Mouse (Mus musculus) E14TG2a.4 (cell line): ENCODE data around the gene Olfr1513.

Experiments
- H3K27me3 ChIP-seq: 2 replicates; pipeline ENCODE4 v1.6.1; 2014; ENCODE audit warnings: low read length, control low read depth; ENCODE audit not compliant: insufficient read depth
- H3K36me3 ChIP-seq: 2 replicates; pipeline ENCODE4 v1.6.1; 2014; ENCODE audit warnings: low read length, control low read depth; ENCODE audit not compliant: insufficient read depth
- H3K4me1 ChIP-seq: replicated peaks from 2 replicates; pipeline ENCODE4 v1.6.1; 2014; ENCODE audit warnings: low read depth, low read length, control low read depth
- H3K4me3 ChIP-seq: replicated peaks from 2 replicates; pipeline ENCODE4 v1.5.1; 2014; ENCODE audit warnings: mild to moderate bottlenecking, low read length
- H3K9me3 ChIP-seq: 2 replicates; pipeline ENCODE4 v1.6.1; 2014; ENCODE audit warnings: low read length, control low read depth
- CTCF ChIP-seq: conservative IDR thresholded peaks from 2 replicates; pipeline ENCODE4 v1.5.1; 2014; ENCODE audit warnings: low read length
- NANOG ChIP-seq: IDR thresholded peaks from 2 replicates; pipeline ENCODE4 v1.6.1; 2014; ENCODE audit warnings: borderline replicate concordance, low read length, mixed read lengths
- POU5F1 ChIP-seq: IDR thresholded peaks from 2 replicates; pipeline ENCODE4 v1.6.1; 2014; ENCODE audit warnings: low read length, borderline replicate concordance

Gene Olfr1513

GRCm38 (mm10) chr14:52327910-52328812, 28.0 kb downstream of the Olfr1513 start, which contains the start of gene Sall2:
Gene Sall2 (minus strand): TSS chr14:52328762.
- Histone ChIP-seq H3K4me1 (peaks cover 73% of the 10 kb centered on the region), H3K9me3 (no peaks in the 10 kb centered on the region), H3K4me3 (peak within 1 kb of the TSS; percentile 68), H3K36me3 (no peaks in the 10 kb centered on the region), H3K27me3 (peaks cover 39% of the 10 kb centered on the region)
- TF ChIP-seq POU5F1 (no peak), CTCF (no peak), NANOG (no peak)

GRCm38 (mm10) chr14:52327375-52327901, 28.8 kb downstream of the Olfr1513 start:
- Histone ChIP-seq H3K36me3 (no peaks in the 10 kb centered on the region), H3K9me3 (no peaks in the 10 kb centered on the region), H3K4me3 (peak overlapping the region; percentile 52), H3K4me1 (peaks cover 70% of the 10 kb centered on the region), H3K27me3 (peaks cover 39% of the 10 kb centered on the region)
- TF ChIP-seq NANOG (no peak), POU5F1 (no peak), CTCF (no peak)

DNA sequence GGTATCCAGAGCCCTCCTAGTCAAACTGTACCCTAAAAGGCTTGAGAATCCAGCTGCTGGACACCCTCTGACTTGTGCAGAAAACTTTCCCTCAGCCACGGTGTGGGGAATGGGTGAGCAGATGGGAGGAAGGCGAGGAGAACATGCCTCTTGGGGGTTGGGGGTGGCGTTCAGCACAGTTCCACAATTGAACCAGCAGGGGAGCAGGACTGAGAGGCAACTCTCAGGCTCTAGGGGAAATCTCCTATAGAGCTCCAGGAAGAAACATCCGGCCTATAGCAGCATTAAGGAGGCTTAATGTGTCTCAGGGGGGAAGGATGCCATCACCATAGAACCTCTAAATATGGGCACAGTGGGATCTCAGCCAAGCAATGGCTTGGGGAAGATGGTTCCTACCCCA, 30.3 kb downstream of the Olfr1513 start:
- H3K36me3 ChIP-seq = no peaks in the 10 kb centered on the region
- peaks cover 54% of the 10 kb centered on the region for H3K4me1 ChIP-seq
- no peaks in the 10 kb centered on the region for H3K9me3 ChIP-seq
- TF ChIP-seq POU5F1 (no peak), CTCF (peak; percentile 44)
- H3K4me3 ChIP-seq = 0 out of 2 replicates have a peak overlapping the region, but pooled peaks have one; percentile 26
- H3K27me3 ChIP-seq = peaks cover 39% of the 10 kb centered on the region

- TF ChIP-seq CTCF (no peak), POU5F1 (no peak)
- no peaks in the 10 kb centered on the region for H3K36me3 ChIP-seq
- no peak overlapping the region for H3K4me3 ChIP-seq
- H3K4me1 ChIP-seq = peaks cover 31% of the 10 kb centered on the region
- no peaks in the 10 kb centered on the region for H3K9me3 ChIP-seq
- peaks cover 26% of the 10 kb centered on the region for H3K27me3 ChIP-seq
These were observed 36.8 kb downstream of the Olfr1513 start for GRCm38 (mm10) chr14:52319361-52319760.

DNA sequence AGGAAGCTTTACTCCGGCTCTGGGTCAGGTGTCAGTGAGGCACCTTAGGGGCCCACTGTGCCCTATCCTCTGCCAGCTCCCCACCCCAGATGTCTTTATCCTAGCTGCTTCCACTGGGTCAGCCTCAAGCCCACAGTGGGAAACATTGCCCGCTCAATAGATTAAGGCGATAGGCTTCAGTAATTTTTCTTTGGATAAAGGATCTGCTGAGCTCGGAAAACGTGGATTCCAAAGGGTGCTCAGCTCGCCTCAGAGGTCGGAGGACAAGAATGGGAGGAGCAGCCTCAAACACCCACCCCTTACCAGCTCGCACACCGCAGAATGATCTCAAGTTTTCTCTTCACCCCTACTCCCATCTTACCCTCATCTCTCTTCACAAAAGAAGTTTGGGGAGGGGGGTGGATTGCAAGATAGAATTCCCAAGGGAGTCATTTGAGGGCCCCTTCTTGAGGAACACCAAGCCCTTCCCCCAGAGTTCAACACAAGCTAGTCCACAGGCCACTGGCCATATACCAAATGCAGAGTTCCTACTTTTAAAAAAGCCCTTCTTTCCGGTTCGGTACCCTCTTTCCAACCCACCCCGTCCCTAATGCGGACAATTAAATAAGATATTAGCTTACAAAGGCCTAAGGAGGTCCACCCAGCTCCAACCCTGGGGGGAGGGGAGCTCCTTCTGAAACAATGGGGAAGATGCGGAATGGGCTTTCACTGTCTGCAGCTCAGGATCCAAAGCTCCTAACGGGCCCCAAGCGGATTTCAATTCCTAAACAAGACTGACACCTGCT, 39.6 kb downstream of the Olfr1513 start:
- Histone ChIP-seq H3K36me3 (peaks cover 6% of the 10 kb centered on the region; the same call in 1 of the 2 replicates), H3K9me3 (no peaks in the 10 kb centered on the region), H3K4me1 (peaks cover 49% of the 10 kb centered on the region), H3K4me3 (peak overlapping the region; percentile 90), H3K27me3 (peaks cover 45% of the 10 kb centered on the region)
- TF ChIP-seq POU5F1 (no peak), NANOG (no peak), CTCF (no peak)

DNA sequence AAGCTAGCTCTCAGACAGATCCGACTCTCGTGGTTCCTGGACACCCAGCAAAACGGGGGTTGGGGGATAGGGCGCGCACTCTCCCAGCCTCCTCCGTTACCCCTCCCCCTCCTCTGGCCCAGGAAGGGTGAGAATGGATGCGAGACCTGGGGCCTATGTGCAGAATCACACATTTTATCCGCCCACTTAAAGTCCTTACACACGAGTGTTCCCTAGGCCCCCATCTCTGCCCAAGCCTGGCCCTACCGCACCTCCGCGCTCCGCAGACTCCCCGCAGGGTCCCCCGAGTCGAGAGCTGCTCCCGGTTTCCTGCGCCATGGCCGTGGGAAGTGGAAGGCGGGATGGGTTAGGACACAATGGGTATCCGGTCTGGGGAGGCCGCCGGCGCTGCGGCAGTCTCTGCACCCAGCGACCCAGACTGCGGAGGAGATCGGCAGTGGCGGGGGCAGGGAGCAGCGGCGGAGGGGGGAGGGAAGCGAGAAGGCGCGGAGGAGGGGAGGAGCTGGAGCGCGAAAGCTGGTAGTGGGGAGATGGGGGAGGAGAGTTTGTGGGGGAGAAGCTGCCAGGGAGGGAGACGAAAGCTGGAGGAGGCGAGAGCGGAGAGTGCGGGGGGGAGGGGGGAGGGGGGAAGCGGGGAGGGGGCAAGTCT, 40.3 kb downstream of the Olfr1513 start:
- Histone ChIP-seq H3K4me1 (peaks cover 49% of the 10 kb centered on the region), H3K9me3 (no peaks in the 10 kb centered on the region), H3K36me3 (peaks cover 6% of the 10 kb centered on the region; the same call in 1 of the 2 replicates), H3K27me3 (peaks cover 49% of the 10 kb centered on the region), H3K4me3 (peak overlapping the region; percentile 90)
- TF ChIP-seq CTCF = no peak
- TF ChIP-seq POU5F1 = no peak
- TF ChIP-seq NANOG = no peak

DNA sequence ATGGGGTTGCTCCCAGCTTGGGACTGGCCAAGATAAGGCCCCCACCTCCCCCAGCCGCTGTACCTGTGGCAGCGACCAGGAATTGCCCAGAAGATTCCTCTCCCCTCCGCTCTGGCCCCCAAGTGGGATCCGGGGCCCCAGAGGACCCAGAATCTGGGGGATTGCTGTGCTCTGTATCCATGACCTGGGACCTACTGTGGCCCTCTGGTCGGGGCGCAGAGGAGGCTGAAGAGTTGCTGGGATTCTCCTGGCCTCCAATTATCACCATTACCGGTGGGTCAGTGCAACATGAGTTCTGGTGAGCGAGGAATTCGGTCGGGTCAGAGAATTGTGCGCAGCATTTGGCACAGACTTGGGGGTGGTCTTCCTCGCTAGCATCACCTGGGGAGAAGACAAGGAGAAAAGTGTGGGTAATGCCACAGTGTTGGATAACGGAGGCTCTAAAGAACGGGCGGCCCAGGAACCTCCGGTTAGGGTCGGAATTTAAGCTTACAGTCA, 40.9 kb downstream of the Olfr1513 start:
- TF ChIP-seq POU5F1 = no peak
- TF ChIP-seq NANOG = no peak
- no peak for TF ChIP-seq CTCF

More for the DNA sequence above, 40.9 kb downstream of the Olfr1513 start:
- peaks cover 6% of the 10 kb centered on the region; the same call in 1 of the 2 replicates for H3K36me3 ChIP-seq
- H3K4me1 ChIP-seq = peaks cover 49% of the 10 kb centered on the region
- H3K27me3 ChIP-seq = peaks cover 49% of the 10 kb centered on the region
- H3K4me3 ChIP-seq = peak overlapping the region; percentile 90
- H3K9me3 ChIP-seq = no peaks in the 10 kb centered on the region
